Mouse (Mus musculus) brain, embryonic 18.5 days (tissue): Measurements from ENCODE around the gene Nrip1.

Experiments
- DNase-seq: peaks from one replicate; pipeline ENCODE4 v3.0.0-alpha.2; 2012; ENCODE audit warnings: low read depth, low spot score

The Nrip1 gene

GRCm38 (mm10) chr16:76372045-76372940 is 1.3 kb downstream of the Nrip1 start:
- DNase-seq = no peak

DNA sequence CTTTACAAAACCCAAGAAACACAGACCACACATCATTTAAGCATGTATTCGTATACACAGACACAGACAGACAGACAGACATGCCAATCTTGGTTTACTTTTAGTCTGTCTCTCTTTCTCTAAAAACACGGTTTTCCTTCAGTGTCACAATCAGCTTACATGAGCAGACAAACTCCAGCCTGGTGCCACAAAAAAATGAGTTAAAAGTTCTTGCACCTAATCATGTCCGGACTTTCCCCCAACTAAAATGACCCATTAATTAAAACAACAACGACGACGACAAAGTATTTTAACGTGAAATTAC is 2.1 kb downstream of the Nrip1 start:
- no peak for DNase-seq

DNA sequence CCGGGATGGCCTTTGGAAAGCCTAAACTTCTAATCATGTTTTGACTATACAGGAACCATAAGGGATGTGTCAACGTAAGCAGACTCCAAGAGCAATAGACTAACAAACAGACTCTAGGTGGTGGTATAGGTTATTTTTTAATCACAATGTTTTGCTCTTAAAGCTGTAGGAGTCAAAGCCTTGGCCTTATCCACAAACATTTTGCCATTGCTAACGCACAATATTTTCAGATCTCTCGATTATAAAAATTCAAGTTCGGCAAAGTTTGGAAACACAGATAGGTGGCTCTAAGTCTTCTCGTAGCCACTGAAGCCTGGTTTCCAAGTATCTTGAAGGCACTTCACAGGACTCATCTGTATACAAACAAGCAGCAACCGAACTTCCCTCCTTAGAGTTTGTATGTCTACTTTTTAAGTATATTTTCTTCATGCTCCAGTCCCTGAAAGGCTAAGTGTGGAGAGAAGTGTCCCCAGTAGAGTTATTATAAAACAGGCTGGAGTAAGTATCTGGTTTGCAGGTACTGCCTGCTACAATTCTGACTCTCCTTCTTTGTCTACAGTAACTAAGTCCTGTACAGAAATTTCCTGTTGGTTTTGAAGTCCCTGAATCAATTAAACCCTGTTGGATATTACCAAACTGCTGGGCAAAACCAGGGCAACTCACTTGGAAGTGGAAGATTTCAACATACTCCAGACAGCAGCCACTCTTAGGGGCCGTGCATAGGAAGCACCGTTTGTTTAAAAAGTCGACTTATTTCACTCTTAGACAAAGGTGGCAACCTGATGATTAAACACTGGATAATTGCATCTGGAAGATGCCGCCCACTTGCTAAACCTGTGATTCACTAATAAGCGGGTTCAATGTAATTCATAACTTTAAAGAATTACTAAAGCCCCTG is 2.7 kb downstream of the Nrip1 start:
- DNase-seq = no peak

- DNase-seq = no peak
Observed at GRCm38 (mm10) chr16:76370041-76370715, 3.4 kb downstream of the Nrip1 start.

- DNase-seq = no peak
Observed at GRCm38 (mm10) chr16:76369236-76369635, 4.4 kb downstream of the Nrip1 start.

DNA sequence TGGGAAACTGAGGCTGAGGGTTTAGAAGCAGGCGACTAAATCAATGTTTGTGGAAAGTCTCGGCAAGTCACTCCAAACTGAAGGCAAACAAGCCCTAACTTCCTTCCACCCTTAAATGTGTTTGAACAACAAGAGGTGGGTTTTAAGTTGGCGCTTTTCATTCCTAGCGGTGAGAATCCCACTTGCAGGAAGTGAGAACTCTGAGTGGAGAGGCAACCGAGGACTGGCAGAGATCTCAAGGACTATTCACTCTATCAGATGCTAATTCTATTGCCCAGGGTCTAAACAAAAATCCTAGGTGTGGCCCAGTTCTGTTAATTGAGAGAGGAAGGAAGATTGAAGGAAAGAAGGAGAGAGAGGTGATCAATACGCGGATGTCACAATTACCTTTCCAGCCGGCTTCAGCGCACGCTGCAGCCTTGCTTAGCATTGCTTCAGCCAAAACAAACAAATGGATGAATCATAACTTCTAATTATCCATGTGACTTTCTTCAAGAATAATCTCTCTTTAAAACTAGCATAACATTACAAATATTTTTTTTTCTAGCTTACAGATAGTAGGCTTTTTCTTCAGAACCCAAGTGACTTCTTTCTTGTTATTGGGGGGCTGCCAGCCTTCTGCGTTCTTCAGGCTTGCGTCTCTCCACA is 6.2 kb downstream of the Nrip1 start:
- DNase-seq = no peak

- DNase-seq = no peak
Observed at GRCm38 (mm10) chr16:76365790-76366406, 7.7 kb downstream of the Nrip1 start.

DNA sequence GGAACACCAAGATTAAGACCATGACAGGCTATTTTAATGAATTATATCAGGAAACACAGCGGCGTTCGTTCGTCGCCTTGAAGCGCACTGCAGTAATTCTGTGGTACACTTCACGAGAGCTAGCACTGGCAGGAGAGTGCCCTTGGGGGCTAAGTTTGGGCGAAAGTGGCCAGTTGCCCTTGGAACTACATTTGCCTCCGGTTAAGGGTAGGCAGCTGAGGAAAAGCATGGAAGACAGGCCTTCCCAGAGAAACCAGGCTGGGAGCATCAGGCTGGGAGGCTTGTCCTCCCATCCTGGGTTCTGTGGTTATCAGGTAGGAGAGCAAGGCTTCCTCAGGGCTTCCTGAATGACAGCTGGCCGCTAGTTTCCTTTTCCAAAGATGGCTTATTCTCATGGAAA is 8.4 kb downstream of the Nrip1 start:
- no peak for DNase-seq

- DNase-seq = no peak
Observed at GRCm38 (mm10) chr16:76363641-76364040, 10.0 kb downstream of the Nrip1 start.

DNA sequence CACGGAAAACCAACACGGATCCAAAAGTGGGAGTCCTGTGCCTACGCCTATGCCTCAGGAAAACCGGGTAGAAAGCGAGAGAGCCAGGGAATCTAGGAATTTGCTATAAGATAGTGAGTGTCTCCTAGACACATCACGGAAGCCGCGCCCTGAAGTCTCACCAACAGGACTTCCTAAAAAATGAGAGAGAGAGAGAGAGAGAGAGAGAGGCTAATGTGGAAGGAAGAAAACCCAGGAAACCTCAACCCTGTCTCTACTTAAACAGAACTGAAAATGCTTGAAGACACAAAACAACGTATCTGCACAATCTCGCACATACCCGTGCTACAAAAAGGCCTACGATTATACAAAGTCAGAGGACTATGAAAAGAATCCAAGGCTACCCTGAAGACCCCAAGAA is 10.6 kb downstream of the Nrip1 start:
- DNase-seq = no peak

- no peak for DNase-seq
Observed at GRCm38 (mm10) chr16:76360441-76360840, 13.2 kb downstream of the Nrip1 start.

DNA sequence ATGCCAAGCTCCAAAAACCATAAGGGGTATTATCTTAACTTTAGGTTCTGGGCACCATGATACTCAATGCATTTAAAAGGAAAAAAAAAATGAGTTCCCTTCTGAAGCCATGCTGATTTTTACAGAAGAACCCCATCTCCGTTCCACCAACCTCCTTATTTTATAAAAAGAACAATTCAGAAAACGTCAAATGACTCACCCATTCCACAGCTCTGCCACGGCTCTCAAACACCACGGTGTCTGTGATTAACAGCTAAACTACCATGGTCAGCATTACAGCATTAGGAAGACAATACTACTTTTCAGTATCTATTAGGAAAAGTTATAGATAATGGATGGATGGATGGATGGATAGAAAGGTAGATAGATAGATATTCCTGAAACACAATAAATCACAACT is 14.9 kb downstream of the Nrip1 start:
- DNase-seq = no peak

DNA sequence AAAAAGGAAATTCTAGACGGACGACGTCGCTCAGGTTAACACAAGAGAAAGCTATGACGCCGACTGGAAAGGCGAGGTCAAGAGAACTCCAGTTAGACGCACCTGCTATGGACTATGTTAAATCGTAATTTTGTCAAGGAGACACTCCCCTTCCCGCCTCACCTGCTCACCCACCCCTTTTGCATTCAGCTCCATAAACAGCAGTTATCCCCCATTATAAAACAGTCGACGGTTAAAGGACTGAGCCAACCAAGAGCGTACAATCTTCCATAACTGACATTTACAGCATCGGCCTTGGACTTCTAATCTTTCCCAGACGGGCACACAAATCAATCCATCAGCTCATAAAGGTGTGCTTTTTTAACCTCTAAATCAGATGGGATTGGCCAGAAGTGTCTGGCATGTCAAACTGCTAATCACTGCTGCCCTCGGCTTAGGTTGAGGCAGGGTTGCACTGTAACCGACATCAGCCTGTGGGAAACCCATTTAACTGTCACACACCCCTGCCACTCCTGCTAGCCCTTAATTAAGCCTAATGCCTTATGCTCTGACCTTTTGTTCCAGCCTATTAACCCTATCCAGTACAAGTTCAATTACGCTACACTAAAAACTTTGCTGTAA is 15.4 kb downstream of the Nrip1 start:
- no peak for DNase-seq

GRCm38 (mm10) chr16:76357155-76357554 is 16.5 kb downstream of the Nrip1 start:
- DNase-seq = no peak

- DNase-seq = no peak
Observed at GRCm38 (mm10) chr16:76355947-76356550, 17.6 kb downstream of the Nrip1 start.

GRCm38 (mm10) chr16:76355267-76355666 is 18.4 kb downstream of the Nrip1 start:
- DNase-seq = no peak

- DNase-seq = no peak
Observed at GRCm38 (mm10) chr16:76354841-76355240, 18.8 kb downstream of the Nrip1 start.

DNA sequence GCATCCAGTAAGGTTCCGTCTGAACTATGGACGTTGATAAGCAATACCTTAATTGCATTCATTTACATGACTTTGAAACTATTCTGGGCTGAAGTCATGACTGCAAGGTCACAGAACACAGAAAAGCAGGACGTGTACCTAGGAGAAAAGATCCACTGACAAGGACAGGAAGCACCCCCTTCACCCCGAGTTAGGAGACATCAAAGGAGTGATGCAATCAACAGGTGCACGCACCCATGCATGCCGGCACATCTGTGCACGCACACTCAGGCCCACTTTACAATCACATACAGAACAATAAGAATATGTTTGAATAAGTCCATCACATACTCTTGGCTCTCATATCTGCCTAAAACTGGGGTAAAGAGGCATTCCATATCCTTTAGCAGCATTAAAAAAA is 19.3 kb downstream of the Nrip1 start:
- DNase-seq = no peak

- DNase-seq = no peak
Observed at GRCm38 (mm10) chr16:76350922-76351321, 22.7 kb downstream of the Nrip1 start.

DNA sequence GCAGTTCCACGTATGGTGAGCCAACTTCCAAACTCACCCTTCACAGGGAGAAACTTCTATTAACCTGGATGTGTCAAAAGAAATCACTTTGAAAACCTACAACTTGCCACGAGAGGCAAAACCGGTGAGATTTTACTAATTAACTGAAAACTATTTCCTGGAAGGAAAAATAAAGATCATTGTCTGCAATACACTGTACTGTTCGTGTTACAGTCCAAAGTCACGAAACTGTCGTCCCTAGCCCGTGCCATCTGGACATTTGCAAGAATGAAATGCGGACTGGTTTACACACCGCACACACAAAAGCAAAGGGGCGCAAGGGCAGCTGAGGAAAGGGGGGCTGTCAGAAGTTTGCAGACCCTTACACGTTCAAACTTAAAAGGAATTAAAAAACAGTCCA is 24.6 kb downstream of the Nrip1 start:
- no peak for DNase-seq
